Mouse (Mus musculus) hindbrain, postnatal 0 days (tissue): ENCODE results near the gene Cenpf. TPM values are rescaled to one million over a fixed set of nuclear protein-coding genes. Genes with fewer than 3 reads are reported as not detected.

Experiments
- ATAC-seq: fragments of 200-750 bp; cut with Nextera tagmentation; 2 replicates; pipeline ENCODE4 v1.8.0; 2017; ENCODE audit warnings: mild to moderate bottlenecking, moderate TSS enrichment, moderate library complexity
- DNase-seq: peaks from one replicate; pipeline ENCODE4 v3.0.0-alpha.2; 2015; ENCODE audit warnings: low spot score
- H3K27ac ChIP-seq: fragments of 300-500 bp; sonication (generic); 2 replicates; pipeline ENCODE4 v1.5.1; 2014; ENCODE audit warnings: mild to moderate bottlenecking
- H3K27me3 ChIP-seq: fragments of 300-500 bp; sonication (generic); 2 replicates; pipeline ENCODE4 v1.6.1; 2014; ENCODE audit warnings: low read length, mixed read lengths; ENCODE audit not compliant: insufficient read depth
- H3K36me3 ChIP-seq: fragments of 300-500 bp; sonication (generic); 2 replicates; pipeline ENCODE4 v1.6.1; 2014; ENCODE audit warnings: low read length, mixed read lengths; ENCODE audit not compliant: insufficient read depth
- H3K4me1 ChIP-seq: fragments of 300-500 bp; sonication (generic); 2 replicates; pipeline ENCODE4 v1.6.1; 2014; ENCODE audit warnings: antibody characterized with exemption, low read length, mixed read lengths; ENCODE audit not compliant: insufficient read depth
- H3K4me2 ChIP-seq: fragments of 300-500 bp; sonication (generic); 2 replicates; pipeline ENCODE4 v1.6.1; 2014; ENCODE audit warnings: low read depth, mild to moderate bottlenecking, low read length, moderate library complexity, mixed read lengths
- H3K4me3 ChIP-seq: fragments of 300-500 bp; sonication (generic); 2 replicates; pipeline ENCODE4 v1.5.1; 2014; ENCODE audit warnings: low read length
- H3K9ac ChIP-seq: fragments of 300-500 bp; sonication (generic); replicated peaks from 2 replicates; pipeline ENCODE4 v1.6.1; 2014; ENCODE audit warnings: mild to moderate bottlenecking, low read length, moderate library complexity, mixed read lengths
- H3K9me3 ChIP-seq: fragments of 300-500 bp; sonication (generic); 2 replicates; pipeline ENCODE4 v1.6.1; 2016; ENCODE audit warnings: low read length, mixed read lengths
- CTCF ChIP-seq: IDR thresholded peaks from 2 replicates; pipeline ENCODE4 v1.5.1; 2016; ENCODE audit warnings: antibody characterized with exemption, control low read depth, low read depth
- WGBS: fragments of 180-500 bp; shearing (Covaris S2); extraction: QIAGEN DNeasy Blood & Tissue Kit; methylation state at CpG from one replicate; pipeline ENCODE4 v1.1.7; 2014; 5-methylcytosine and 5-hydroxymethylcytosine counted together
- polyA plus RNA-seq: library from polyadenylated mRNA; unstranded; fragments of >200 nt; fragmentation: Nextera tagmentation; extraction: Ambion mirVana; gene quantifications from 2 replicates; pipeline ENCODE4 v1.2.1, GENCODE M21; 2015
- total RNA-seq: library from RNA; depleted of rRNA; stranded (reverse); fragments of >200 nt; gene quantifications from 2 replicates; pipeline ENCODE4 v1.2.3, GENCODE M21; 2014

Cenpf gene
- total and polyA plus RNA-seq, 2 experiments from 2014 or later: 4.8 to 22.5 TPM

DNA sequence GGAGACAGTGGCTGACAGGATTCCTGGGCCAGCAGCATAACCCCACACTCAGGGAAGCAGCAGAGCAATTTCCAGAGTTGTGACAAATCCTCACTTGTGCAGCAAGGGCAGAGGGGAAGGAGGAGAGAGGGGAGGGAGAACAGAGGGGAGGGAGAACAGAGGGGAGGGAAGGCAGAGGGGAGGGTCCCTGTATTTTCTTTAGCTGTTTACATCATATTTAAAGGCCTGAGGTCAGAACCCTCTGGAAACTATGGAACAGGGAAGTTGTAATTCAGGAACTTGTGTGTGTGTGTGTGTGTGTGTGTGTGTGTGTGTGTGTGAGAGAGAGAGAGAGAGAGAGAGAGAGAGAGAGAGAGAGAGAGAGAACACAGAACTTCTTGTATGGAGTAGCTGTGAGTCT is 19.1 kb upstream of the Cenpf start:
- Histone ChIP-seq H3K27me3 (no peaks in the 10 kb centered on the region), H3K4me2 (no peak overlapping the region), H3K9ac (no peak overlapping the region), H3K9me3 (no peaks in the 10 kb centered on the region), H3K27ac (no peak overlapping the region), H3K4me1 (no peaks in the 10 kb centered on the region), H3K36me3 (no peaks in the 10 kb centered on the region), H3K4me3 (no peak overlapping the region)
- no peak for ATAC-seq
- DNase-seq: no peak
- no peak for TF ChIP-seq CTCF

DNA sequence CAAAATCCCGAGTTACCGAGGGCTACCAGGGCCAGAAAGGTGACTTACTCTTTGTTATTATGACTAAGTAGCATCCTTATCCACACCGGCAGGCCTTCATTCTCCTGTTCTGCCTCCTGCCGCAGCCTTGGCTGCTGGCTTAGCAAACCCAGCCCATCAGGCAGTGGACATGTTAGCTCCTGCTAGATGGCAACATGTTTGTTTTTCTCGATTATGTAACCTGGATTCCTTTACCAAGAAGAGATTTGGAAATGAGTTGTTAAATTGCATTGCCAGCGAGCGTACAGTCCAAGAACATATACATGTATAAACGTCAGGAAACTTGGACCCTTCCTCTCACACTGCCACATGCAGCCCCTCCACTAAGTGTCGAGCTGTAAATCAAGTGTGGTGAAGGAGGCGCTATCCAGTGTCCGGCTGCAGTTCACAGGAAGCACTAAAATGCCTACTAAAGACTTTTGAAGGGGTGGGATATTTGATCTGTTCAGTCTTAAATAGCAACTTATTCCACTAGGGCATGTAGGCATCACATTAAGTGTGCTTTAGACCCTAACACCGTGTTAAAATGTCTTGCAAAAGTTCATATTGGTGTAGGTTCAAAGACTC is 18.3 kb upstream of the Cenpf start:
- ATAC-seq: no peak
- Histone ChIP-seq H3K27ac (no peak overlapping the region), H3K4me3 (no peak overlapping the region), H3K9me3 (no peaks in the 10 kb centered on the region), H3K27me3 (no peaks in the 10 kb centered on the region), H3K36me3 (no peaks in the 10 kb centered on the region), H3K9ac (no peak overlapping the region), H3K4me1 (no peaks in the 10 kb centered on the region), H3K4me2 (no peak overlapping the region)
- DNase-seq: no peak
- TF ChIP-seq CTCF: no peak
- 85% methylated on average over 12 of the region's 12 CpGs for WGBS

GRCm38 (mm10) chr1:189703591-189703990 is 15.7 kb upstream of the Cenpf start:
- ATAC-seq: no peak
- Histone ChIP-seq H3K36me3 (no peaks in the 10 kb centered on the region), H3K4me2 (no peak overlapping the region), H3K27ac (no peak overlapping the region), H3K9ac (no peak overlapping the region), H3K4me3 (no peak overlapping the region), H3K4me1 (no peaks in the 10 kb centered on the region), H3K27me3 (no peaks in the 10 kb centered on the region), H3K9me3 (no peaks in the 10 kb centered on the region)
- DNase-seq: no peak
- WGBS: 83% methylated on average over 7 of the region's 7 CpGs
- TF ChIP-seq CTCF: no peak

DNA sequence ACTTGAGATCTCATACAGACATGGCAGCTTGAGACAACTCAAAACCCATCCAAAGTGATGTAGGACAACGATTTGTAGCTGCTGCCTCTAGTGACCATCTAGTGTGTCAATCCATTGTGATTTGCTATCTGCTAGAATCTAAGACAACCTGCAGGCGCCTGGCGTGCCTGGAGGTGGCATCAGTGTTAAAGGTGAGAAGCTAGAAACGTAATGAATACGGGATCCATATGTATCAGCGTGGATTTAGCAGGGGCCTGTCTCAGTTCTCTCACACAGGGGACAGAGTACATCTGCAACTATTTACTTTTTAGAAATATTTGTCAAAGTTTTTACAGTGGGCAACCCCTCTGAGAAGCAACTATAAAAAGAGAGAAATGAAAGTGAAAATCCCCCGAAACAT is 15.3 kb upstream of the Cenpf start:
- Histone ChIP-seq H3K36me3 (no peaks in the 10 kb centered on the region), H3K4me3 (no peak overlapping the region), H3K4me2 (no peak overlapping the region), H3K27me3 (no peaks in the 10 kb centered on the region), H3K27ac (no peak overlapping the region), H3K9ac (no peak overlapping the region), H3K4me1 (no peaks in the 10 kb centered on the region), H3K9me3 (no peaks in the 10 kb centered on the region)
- no peak for ATAC-seq
- DNase-seq: peak; percentile 56
- WGBS: 52% methylated on average over 7 of the region's 7 CpGs
- peak; percentile 57 for TF ChIP-seq CTCF

DNA sequence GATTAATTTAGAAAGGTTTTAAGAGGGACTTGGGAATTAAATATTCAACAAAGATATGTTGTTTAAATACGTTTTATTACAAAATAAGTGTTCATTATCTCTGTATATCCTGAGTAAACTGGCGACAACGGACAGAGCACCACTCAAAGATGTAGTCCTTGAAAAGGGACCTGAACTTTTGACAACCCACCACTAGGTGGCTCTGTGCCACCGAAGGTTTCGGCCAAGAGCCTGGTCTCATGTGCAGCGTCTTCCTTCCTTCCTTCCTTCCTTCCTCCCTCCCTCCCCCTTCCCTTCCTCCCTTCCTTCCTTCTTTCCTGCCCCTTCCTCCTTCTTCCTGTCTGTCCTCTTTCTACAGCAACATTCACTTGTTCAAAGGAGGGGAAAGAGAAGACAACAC is 13.1 kb upstream of the Cenpf start:
- H3K36me3 ChIP-seq: no peaks in the 10 kb centered on the region
- no peaks in the 10 kb centered on the region for H3K27me3 ChIP-seq
- no peaks in the 10 kb centered on the region for H3K4me1 ChIP-seq
- H3K4me2 ChIP-seq: no peak overlapping the region
- no peak overlapping the region for H3K9ac ChIP-seq
- no peak overlapping the region for H3K4me3 ChIP-seq
- peak; percentile 89 for TF ChIP-seq CTCF
- no peaks in the 10 kb centered on the region for H3K9me3 ChIP-seq
- H3K27ac ChIP-seq: no peak overlapping the region
- ATAC-seq (peak; percentile 74; the same call in 1 of the 2 replicates), DNase-seq (peak; percentile 93)
- WGBS: 2% methylated on average over 6 of the region's 6 CpGs

DNA sequence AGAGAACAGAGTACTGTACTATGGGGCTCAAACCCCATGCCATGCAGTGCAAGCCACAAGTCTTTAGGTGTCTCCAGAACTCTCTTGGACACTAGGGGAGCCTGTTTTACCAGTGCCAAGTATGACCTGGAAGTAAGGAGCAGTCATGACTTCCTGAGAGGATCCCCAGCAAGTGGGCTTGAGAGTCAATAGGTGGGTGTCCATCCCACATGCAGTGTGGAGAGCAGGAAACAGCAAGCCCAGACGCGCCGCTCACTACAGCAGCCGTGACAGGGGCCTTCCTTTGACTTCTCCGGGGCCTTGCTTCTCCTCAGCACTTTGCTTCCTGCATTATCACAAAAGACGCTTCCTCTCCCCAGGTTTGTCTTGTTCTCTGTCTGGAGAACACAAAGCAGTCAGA is 12.3 kb upstream of the Cenpf start:
- Histone ChIP-seq H3K4me1 (no peaks in the 10 kb centered on the region), H3K4me3 (no peak overlapping the region), H3K4me2 (no peak overlapping the region), H3K36me3 (no peaks in the 10 kb centered on the region), H3K9me3 (no peaks in the 10 kb centered on the region), H3K27me3 (no peaks in the 10 kb centered on the region), H3K9ac (no peak overlapping the region), H3K27ac (no peak overlapping the region)
- no peak for ATAC-seq
- no peak for TF ChIP-seq CTCF
- no peak for DNase-seq
- WGBS: 81% methylated on average over 6 of the region's 6 CpGs

DNA sequence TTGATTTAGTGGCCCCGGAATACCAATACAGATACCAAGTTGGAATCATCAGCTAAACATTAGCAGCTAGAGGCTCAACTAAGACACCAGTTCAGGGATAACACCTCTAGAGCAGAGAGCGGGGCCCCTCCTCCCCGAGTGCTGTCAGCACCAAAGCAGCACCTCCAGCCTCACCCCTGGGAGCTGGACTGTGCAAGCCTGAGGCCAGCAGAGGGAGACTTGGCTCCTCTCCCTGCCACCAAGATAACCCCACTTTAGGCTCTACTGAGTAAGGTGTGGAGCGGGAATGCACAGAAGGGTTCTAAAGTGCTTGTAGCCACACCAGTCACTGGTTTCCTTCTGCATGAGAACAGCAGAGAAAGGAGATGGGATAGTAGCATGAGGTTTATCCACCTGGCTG is 10.5 kb upstream of the Cenpf start:
- H3K27ac ChIP-seq: no peak overlapping the region
- no peak overlapping the region for H3K4me3 ChIP-seq
- H3K27me3 ChIP-seq: no peaks in the 10 kb centered on the region
- DNase-seq: no peak
- no peaks in the 10 kb centered on the region for H3K4me1 ChIP-seq
- no peak overlapping the region for H3K9ac ChIP-seq
- H3K36me3 ChIP-seq: no peaks in the 10 kb centered on the region
- no peak; the same call in 1 of the 2 replicates for TF ChIP-seq CTCF
- no peak for ATAC-seq
- no peaks in the 10 kb centered on the region for H3K9me3 ChIP-seq
- H3K4me2 ChIP-seq: no peak overlapping the region
- 71% methylated on average over 4 of the region's 4 CpGs for WGBS
